Mouse (Mus musculus) lung, adult 2 months (tissue): Measurements from ENCODE around the gene Zfp979. TPM values are rescaled to one million over a fixed set of nuclear protein-coding genes. Genes with fewer than 3 reads are reported as not detected.
"Not testable (repeated sequence)": the region's sequence is repeated elsewhere in the genome, so short reads cannot be mapped to it uniquely, and the experiment has no call there.

Experiments used
- DNase-seq: peaks from one replicate; pipeline ENCODE4 v3.0.0; 2022
- H3K4me1 ChIP-seq: fragments of 200-500 bp; 2 replicates; pipeline ENCODE4 v1.6.1; 2011; ENCODE audit warnings: low read length; ENCODE audit not compliant: control insufficient read depth, insufficient read depth
- H3K4me3 ChIP-seq: fragments of 200-500 bp; replicated peaks from 2 replicates; pipeline ENCODE3; 2011; ENCODE audit warnings: low read depth, mild to moderate bottlenecking, control low read depth, low read length; ENCODE audit errors: extremely low read depth
- CTCF ChIP-seq: fragments of 200-500 bp; IDR thresholded peaks from 2 replicates; pipeline ENCODE4 v1.5.1; 2011; ENCODE audit warnings: mild to moderate bottlenecking, low read length, control low read depth; ENCODE audit not compliant: insufficient read depth
- POLR2A ChIP-seq: fragments of 200-500 bp; IDR thresholded peaks from 2 replicates; pipeline ENCODE4 v1.6.1; 2011; ENCODE audit warnings: low read depth, mild to moderate bottlenecking, control low read depth, low read length, borderline replicate concordance; ENCODE audit errors: extremely low read depth
- WGBS: fragments of 180-500 bp; shearing (Covaris S2); methylation state at CpG from one replicate; pipeline ENCODE4 v1.1.7; 2018; 5-methylcytosine and 5-hydroxymethylcytosine counted together
- polyA plus RNA-seq: library from polyadenylated mRNA; depleted of rRNA; stranded (reverse); fragments of >200 nt; gene quantifications from 2 replicates; pipeline ENCODE4 v1.2.3, GENCODE M21; 2012; rRNA removed

The Zfp979 gene
- polyA plus RNA-seq = 0.16 and 0.33 TPM in 2 replicates

DNA sequence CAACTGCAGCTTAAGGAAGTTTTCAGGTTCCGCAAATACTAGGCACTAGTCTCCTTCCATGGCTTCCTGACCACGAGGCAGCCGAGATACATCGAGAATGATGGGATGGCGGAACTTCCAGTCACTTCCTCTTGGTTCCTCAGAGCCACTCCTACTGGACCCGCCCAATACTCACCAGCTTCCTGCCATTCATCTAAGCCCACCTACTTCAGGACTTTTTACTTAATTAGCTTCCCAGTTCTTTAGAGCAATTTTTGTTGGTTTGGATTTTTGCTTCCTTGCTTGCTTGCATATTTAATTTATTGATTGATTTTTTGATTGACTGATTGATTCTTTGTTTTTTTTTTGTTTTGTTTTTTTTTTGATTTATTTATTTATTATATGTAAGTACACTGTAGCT, at the start of gene Zfp979:
TSS of gene Zfp979 (minus strand) at position 101 of the 400 bp plus-strand sequence.
- H3K4me3 ChIP-seq, DNase-seq, H3K4me1 ChIP-seq: not testable (repeated sequence)
- WGBS = no CpG with 5 or more reads among the region's 6 CpGs

DNA sequence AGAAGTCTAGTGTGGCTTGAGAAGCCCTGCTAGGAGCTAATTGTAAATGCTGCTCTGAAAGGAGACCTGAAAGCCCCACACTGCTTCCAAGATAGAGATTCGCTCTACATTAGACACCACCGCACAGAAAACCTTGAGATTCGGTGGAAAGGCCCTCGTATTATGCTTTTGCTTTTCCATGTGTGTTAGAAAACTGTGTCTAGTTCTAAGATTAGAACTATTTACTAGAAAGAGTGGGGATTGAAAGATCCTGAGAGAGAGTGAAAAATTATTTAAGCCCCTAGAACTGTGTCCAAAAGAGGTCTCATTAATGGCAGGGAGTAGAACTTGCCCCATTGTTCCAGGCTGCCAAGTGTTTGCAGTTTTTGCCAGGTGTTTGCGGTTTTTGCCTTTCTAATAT, 12.9 kb upstream of the Zfp979 start:
- H3K4me1 ChIP-seq, DNase-seq, H3K4me3 ChIP-seq: not testable (repeated sequence)
- WGBS = 90% methylated on average over 5 of the region's 5 CpGs

DNA sequence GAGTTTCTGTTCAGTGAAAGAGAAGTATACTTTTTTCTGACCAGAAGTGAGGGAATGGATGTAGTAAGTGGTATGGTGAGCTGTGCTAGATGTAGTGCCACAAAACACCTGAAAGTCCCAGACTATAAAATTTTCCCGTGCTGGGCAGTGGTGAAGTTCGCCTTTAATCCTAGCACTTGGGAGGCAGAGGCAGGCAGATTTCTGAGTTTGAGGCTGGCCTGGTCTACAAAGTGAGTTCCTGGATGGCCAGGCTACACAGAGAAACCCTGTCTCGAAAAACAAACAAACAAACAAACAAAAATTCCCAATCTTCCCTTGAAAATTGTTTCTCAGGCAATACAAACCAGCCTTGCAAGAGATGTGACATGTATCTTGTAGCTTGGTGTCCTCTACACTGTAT, 5.1 kb upstream of the Zfp979 start:
- not testable (repeated sequence) for DNase-seq, H3K4me1 ChIP-seq, H3K4me3 ChIP-seq
- no CpG with 5 or more reads among the region's 3 CpGs for WGBS

DNA sequence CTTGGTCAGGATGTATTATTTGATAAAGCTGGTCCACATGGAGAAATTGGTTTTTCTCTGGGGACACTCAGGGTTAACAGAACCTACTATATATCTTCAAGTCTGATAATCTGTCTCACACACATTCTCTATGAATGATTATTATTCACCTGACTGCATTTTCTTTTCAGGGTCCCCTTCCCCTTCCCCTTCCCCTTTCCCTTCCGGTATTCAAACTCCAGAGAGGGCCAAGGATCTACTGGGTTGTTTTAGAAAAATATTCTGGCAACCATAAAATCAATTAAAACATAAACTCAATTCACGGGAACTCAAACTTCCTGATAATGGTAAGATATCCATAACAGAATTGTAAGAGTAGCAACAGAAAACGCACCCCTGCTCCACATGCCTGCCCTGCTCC, 381 bp downstream of the Zfp979 start:
- DNase-seq, H3K4me1 ChIP-seq, H3K4me3 ChIP-seq: not testable (repeated sequence)
- WGBS = 41% methylated on average over 2 of the region's 3 CpGs

DNA sequence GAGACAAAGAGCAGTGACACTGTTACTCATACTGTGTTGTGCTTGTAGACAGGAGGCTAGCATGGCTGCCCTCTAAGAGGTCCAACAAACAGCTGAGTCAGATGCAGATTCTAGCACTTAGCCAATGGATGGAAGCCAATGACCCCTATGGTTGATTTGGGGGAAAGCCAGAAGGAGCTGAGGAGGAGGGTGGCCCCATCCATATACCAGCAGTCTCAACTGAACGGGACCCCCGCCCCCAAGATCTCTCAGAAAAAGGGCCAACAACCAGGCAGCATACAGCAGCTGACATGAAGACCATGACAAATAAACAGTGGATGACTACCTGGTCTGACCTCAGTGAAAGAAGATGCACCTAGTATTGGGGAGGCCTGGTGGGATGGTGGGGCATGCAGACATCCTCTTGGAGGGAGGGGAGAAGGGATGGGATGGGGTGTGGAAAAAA, 8.5 kb downstream of the Zfp979 start:
- DNase-seq, H3K4me3 ChIP-seq, H3K4me1 ChIP-seq: not testable (repeated sequence)
- no CpG with 5 or more reads among the region's 2 CpGs for WGBS

DNA sequence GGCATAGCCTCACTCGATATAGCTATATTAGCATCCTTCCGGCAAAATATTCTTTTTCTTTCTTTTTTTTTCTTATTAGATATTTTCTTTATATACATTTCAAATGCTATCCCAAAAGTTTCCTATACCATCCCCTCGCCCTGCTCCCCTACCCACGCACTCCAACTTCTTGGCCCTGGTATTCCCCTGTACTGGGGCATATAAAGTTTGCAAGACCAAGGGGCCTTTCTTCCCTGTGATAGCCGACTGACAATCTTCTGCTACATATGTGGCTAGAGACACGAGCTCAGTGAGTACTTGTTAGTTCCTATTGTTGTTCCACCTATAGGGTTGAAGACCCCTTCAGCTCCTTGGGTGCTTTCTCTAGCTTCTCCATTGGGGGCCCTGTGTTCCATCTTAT, 35.8 kb downstream of the Zfp979 start:
- 78% methylated on average over 6 of the region's 6 CpGs for WGBS
- not testable (repeated sequence) for H3K4me3 ChIP-seq, H3K4me1 ChIP-seq, DNase-seq

DNA sequence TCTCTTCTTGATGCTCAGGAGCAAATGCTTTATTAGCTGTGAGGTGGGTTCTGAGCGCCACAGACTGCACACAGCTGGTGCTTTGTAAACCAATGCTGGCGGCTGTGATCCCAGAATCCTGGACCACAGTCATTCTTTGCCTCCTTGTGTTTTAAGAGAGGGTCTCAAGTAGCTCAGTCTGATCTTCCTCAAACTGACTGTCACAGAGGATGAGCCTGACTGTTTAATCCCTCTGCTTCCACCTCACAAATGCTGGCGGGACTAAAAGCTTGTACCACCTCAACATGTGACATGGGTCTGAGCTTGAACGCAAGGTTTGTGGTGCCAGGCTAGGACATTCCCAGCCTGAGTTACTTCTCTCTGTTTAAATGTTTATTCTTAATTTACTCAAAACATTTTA, 36.8 kb downstream of the Zfp979 start:
- WGBS = 77% methylated on average over 4 of the region's 4 CpGs
- TF ChIP-seq CTCF = no peak
- no peak for TF ChIP-seq POLR2A

DNA sequence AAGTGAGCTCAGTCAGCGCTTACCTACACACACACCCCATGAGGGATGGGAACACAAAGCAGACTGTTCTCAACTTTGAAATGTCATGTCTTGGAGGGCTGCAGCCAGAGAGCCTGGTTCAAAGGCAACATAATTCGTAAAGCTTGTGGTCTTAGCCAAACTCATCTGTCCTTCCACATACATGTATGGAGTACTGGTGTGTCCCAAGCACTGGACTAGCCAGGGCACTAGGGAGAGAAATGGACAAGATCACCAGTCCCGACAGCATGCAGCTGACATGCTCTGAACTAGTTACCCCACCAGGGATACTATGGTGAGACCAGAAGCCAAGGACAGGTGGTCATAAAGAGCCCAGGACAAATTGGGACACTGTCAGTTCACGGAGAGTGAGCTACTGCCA, 38.5 kb downstream of the Zfp979 start:
- Histone ChIP-seq H3K4me3 (no peak overlapping the region), H3K4me1 (no peaks in the 10 kb centered on the region)
- DNase-seq = no peak
- 74% methylated on average over 4 of the region's 4 CpGs for WGBS
- TF ChIP-seq POLR2A (no peak), CTCF (no peak)

More for the DNA sequence above, 36.8 kb downstream of the Zfp979 start:
- no peak for DNase-seq
- Histone ChIP-seq H3K4me1 (no peaks in the 10 kb centered on the region), H3K4me3 (no peak overlapping the region)

DNA sequence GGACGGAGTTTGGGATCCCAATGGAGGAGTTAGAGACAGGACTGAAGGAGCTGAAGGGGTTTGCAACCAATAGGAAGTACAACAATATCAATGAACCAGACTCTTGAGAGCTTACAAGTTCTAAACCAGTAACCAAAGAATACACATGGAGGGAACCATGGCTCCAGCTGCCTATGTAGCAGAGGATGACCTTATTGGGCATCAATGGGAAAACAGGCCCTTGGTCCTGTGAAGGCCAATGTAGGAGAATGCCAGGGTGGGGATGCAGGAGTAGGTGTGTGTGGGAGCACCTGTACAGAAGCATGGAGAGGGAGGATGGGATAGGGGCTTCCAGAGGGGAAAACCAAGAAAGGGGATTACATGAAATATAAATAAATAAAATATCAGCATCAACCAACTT, 40.4 kb downstream of the Zfp979 start:
- Histone ChIP-seq H3K4me1 (no peaks in the 10 kb centered on the region), H3K4me3 (no peak overlapping the region)
- 38% methylated on average over 1 of the region's 1 CpGs for WGBS
- DNase-seq = no peak
- TF ChIP-seq CTCF (no peak), POLR2A (no peak)

DNA sequence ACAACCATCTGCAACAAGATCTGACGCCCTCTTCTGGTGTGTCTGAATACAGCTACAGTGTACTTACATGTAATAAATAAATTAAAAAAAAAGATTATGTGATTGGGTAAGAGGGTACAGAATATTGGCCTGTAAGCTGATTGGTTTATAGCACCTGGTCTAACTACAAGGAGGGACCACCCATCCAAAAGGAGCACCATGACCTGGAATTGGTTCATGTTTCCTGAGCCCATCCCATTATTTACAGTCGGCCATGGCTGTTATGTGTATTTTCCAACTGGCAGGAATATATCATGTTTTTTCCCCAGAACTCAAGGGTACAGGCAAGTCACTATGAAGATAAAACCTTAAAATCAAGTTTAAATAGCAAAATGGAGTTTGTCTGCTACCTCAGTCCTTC, 43.5 kb downstream of the Zfp979 start:
- no peak for DNase-seq
- no peak for TF ChIP-seq CTCF
- TF ChIP-seq POLR2A = no peak
- Histone ChIP-seq H3K4me1 (no peaks in the 10 kb centered on the region), H3K4me3 (no peak overlapping the region)
- WGBS = 48% methylated on average over 2 of the region's 2 CpGs

DNA sequence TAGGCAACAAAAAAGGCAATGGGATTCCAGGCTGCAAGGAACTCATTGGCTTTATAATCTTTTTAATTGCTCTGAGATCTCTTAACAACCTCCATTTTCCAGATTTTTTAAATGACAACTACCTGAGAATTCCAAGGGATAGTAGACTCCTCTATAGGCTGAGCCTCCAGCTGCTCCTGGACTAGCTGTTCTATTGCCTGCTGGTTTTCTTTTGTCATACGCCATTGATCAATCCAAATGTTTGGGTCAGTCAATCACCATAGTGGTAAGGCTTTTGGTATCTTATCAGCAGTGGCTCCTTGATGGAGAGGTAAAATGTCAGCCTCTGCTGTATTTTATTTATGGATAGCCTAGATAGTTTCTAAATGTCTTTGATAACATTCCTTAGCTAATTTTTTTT, 44.6 kb downstream of the Zfp979 start:
- Histone ChIP-seq H3K4me3 (no peak overlapping the region), H3K4me1 (no peaks in the 10 kb centered on the region)
- DNase-seq = no peak
- WGBS = 53% methylated on average over 1 of the region's 1 CpGs
- no peak for TF ChIP-seq CTCF
- TF ChIP-seq POLR2A = no peak

DNA sequence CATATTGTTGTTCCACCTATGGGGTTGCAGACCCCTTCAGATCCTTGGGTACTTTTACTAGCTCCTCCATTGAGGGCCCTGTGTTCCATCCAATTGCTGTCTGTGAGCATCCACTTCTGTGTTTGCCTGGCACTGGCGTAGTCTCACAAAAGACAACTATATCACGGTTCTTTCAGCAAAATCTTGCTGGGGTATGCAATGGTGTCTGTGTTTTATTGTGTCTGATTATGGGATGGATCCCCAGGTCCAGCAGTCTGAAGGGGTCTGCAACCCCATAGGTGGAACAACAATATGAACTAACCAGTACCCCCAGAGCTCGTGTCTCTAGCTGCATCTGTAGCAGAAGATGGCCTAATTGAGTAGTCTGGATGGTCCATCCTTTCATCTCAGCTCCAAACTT, 47.7 kb downstream of the Zfp979 start:
- 75% methylated on average over 3 of the region's 3 CpGs for WGBS
- not testable (repeated sequence) for H3K4me3 ChIP-seq, DNase-seq

More for the DNA sequence above, 47.7 kb downstream of the Zfp979 start:
- not testable (repeated sequence) for H3K4me1 ChIP-seq
